Mouse (Mus musculus) small intestine, adult 2 months (tissue): ENCODE measurements around the gene Rpl10a.

Experiments
- CTCF ChIP-seq: fragments of 200-500 bp; IDR thresholded peaks from 2 replicates; pipeline ENCODE4 v1.5.1; 2012; ENCODE audit warnings: low read depth, mild to moderate bottlenecking, control low read depth, inconsistent platforms, low read length, moderate library complexity, mixed read lengths; ENCODE audit not compliant: insufficient replicate concordance, insufficient read length; ENCODE audit errors: extremely low read depth
- POLR2A ChIP-seq: fragments of 200-500 bp; IDR thresholded peaks from 2 replicates; pipeline ENCODE4 v1.6.1; 2012; ENCODE audit warnings: low read depth, mild to moderate bottlenecking, control low read depth, inconsistent platforms, low read length, moderate library complexity

DNA sequence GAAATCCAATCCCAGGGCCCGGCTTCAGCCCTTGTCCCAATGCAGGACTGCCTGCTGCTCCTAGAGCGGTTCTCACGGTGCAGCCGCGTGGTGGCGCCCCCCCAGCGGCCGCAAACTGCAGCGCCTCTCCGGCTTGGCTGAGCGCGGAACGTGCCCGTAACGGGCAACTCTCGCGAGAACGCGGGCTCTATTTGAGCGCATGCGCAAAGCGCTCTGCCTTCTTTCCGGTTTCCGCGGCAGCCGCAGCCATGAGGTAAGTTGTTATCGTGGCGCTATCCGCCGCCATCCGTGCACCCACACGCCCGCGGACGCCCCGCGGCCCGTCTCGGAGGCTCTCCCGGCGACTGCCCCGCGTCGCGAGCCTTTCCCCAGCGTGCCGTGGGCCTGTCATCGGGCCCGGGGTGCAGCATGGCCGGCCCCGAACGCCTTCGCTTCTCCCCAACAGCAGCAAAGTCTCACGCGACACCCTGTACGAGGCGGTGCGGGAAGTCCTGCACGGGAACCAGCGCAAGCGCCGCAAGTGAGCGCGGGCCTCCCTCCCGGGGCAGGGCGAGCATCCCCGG is at the start of gene Rpl10a:
- TF ChIP-seq CTCF (peak; percentile 73), POLR2A (peak; percentile 75)
